Mouse (Mus musculus) midbrain, embryonic 14.5 days (tissue): ENCODE measurements at regions not wholly inside any gene's neighbourhood (a gene's known extent, or its start where the extent isn't known, plus 50 kb on each side); places are given as distances from the start of the nearest gene placed in this dataset.

ENCODE experiments used
- ATAC-seq: fragments of 200-750 bp; cut with Nextera tagmentation; 2 replicates; pipeline ENCODE4 v1.8.0; 2017; ENCODE audit warnings: moderate number of reproducible peaks, moderate library complexity; ENCODE audit not compliant: low FRiP score, low TSS enrichment
- DNase-seq: peaks from one replicate; pipeline ENCODE4 v3.0.0-alpha.2; 2015
- H3K27ac ChIP-seq: fragments of 300-500 bp; sonication (generic); replicated peaks from 2 replicates; pipeline ENCODE4 v1.5.1; 2014; ENCODE audit warnings: mild to moderate bottlenecking, low read depth, low read length, moderate library complexity
- H3K27me3 ChIP-seq: fragments of 300-500 bp; sonication (generic); 2 replicates; pipeline ENCODE4 v1.6.1; 2014; ENCODE audit warnings: low read length, control low read depth, mixed read lengths; ENCODE audit not compliant: control insufficient read depth, insufficient read depth
- H3K36me3 ChIP-seq: fragments of 300-500 bp; sonication (generic); 2 replicates; pipeline ENCODE4 v1.6.1; 2014; ENCODE audit warnings: low read length, control low read depth; ENCODE audit not compliant: control insufficient read depth, insufficient read depth
- H3K4me1 ChIP-seq: fragments of 300-500 bp; sonication (generic); 2 replicates; pipeline ENCODE4 v1.6.1; 2014; ENCODE audit warnings: mild to moderate bottlenecking, antibody characterized with exemption, low read length, control low read depth; ENCODE audit not compliant: control insufficient read depth, insufficient read depth
- H3K4me2 ChIP-seq: fragments of 300-500 bp; sonication (generic); 2 replicates; pipeline ENCODE4 v1.6.1; 2014; ENCODE audit warnings: mild to moderate bottlenecking, low read length, moderate library complexity
- H3K4me3 ChIP-seq: fragments of 300-500 bp; sonication (generic); replicated peaks from 2 replicates; pipeline ENCODE4 v1.5.1; 2014; ENCODE audit warnings: low read depth, low read length
- H3K9ac ChIP-seq: fragments of 300-500 bp; sonication (generic); replicated peaks from 2 replicates; pipeline ENCODE4 v1.6.1; 2014; ENCODE audit warnings: mild to moderate bottlenecking, low read length, moderate library complexity
- H3K9me3 ChIP-seq: fragments of 300-500 bp; sonication (generic); 2 replicates; pipeline ENCODE4 v1.6.1; 2016; ENCODE audit warnings: low read length, control low read depth, mixed read lengths; ENCODE audit not compliant: control insufficient read depth
- WGBS: fragments of 180-500 bp; shearing (Covaris S2); extraction: QIAGEN DNeasy Blood & Tissue Kit; methylation state at CpG from one replicate; pipeline ENCODE4 v1.1.7; 2014; 5-methylcytosine and 5-hydroxymethylcytosine counted together

DNA sequence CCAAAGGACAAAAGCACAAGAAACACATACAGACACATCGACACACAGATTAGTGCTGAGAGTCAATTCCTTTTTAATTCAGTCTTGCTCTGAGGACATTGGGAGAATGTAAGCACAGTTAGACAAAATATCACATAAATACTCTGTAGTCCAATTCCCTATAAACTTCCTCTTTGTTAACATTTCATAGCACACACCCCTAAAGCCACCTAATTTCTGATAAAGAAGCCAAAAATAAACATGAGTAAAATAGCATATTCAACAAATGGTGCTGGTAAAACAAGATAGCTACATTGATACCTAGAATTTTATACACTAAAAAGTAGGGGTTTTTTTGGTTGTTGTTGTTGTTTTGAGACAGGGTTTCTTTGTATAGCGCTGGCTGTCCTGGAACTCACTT, 356.6 kb downstream of the Smarca1 start:
- Histone ChIP-seq H3K9me3 (no peaks in the 10 kb centered on the region), H3K27ac (no peak overlapping the region), H3K4me3 (no peak overlapping the region), H3K4me2 (no peak overlapping the region), H3K27me3 (no peaks in the 10 kb centered on the region), H3K4me1 (no peaks in the 10 kb centered on the region), H3K36me3 (no peaks in the 10 kb centered on the region), H3K9ac (no peak overlapping the region)
- WGBS = 77% methylated on average over 2 of the region's 2 CpGs
- no peak for DNase-seq
- no peak for ATAC-seq

DNA sequence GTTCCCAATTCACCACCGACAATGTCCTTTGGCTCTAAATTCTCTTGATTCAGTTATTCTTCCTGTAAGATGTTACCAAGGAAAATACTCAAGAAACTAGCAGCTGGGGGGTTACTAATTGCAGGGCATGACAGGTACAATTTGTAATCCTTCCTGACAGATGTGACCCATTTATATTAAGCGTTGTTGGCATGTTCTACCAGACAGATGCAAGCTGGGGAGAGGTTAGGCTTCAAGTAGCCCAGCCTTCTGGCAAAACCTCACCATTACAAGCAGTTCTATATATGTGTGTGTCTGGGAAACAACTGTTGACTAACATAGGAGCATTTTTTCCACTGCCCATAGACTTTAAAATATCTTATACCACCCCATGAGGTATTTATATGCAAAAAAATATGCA, 397.7 kb downstream of the Smarca1 start:
- Histone ChIP-seq H3K27ac (no peak overlapping the region), H3K36me3 (no peaks in the 10 kb centered on the region), H3K4me3 (no peak overlapping the region), H3K27me3 (no peaks in the 10 kb centered on the region), H3K9ac (no peak overlapping the region), H3K9me3 (no peaks in the 10 kb centered on the region), H3K4me2 (no peak overlapping the region), H3K4me1 (no peaks in the 10 kb centered on the region)
- 34% methylated on average over 2 of the region's 2 CpGs for WGBS
- DNase-seq = peak; percentile 6
- no peak for ATAC-seq

DNA sequence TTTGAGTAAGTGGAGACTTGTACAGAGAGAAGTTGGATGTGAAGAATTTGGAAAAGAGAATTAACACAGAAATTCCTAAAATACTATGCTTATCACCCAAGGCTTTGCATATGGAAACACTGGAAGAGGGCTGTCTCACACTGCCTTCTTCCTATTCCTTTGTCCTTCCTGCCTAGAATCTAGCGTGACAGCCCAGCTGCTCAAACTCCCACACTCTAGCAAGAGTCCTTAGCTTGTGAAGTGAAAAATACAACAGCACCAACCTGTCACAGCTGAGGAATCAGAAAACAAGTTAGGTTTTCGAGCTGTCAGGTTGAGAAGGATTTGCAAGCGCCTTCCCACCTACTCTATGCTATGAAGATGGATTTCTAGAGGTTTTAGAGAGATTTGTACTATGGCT, 410.0 kb downstream of the Smarca1 start:
- H3K4me2 ChIP-seq = no peak overlapping the region
- no peak overlapping the region for H3K9ac ChIP-seq
- no peaks in the 10 kb centered on the region for H3K9me3 ChIP-seq
- H3K4me3 ChIP-seq = no peak overlapping the region
- H3K36me3 ChIP-seq = no peaks in the 10 kb centered on the region
- no peak for ATAC-seq
- DNase-seq = no peak
- WGBS = 52% methylated on average over 3 of the region's 3 CpGs
- H3K27me3 ChIP-seq = no peaks in the 10 kb centered on the region
- no peaks in the 10 kb centered on the region for H3K4me1 ChIP-seq
- no peak overlapping the region for H3K27ac ChIP-seq

DNA sequence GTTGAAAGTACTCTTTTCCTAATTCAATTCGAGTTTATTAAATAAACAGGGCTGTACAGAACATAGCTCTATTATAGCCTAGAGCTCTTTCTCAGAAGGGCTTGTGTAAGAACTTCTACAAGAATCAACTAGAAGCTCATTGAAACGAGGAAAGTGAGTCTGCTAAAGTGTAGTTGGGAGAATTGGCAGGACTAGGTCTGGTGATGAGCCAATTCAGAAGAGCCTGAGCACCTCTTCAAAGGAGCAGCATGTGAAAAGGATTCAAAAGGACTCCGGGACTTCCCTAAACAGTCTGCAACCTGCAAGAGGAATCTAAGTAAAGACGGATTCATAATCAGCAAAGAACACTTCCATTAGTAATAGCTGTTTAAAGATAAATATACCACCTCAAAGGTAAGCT, 414.5 kb downstream of the Smarca1 start:
- Histone ChIP-seq H3K4me3 (no peak overlapping the region), H3K9ac (no peak overlapping the region), H3K36me3 (no peaks in the 10 kb centered on the region), H3K9me3 (no peaks in the 10 kb centered on the region), H3K27ac (no peak overlapping the region), H3K4me2 (no peak overlapping the region), H3K4me1 (no peaks in the 10 kb centered on the region), H3K27me3 (no peaks in the 10 kb centered on the region)
- ATAC-seq (no peak), DNase-seq (no peak)
- WGBS = 64% methylated on average over 4 of the region's 4 CpGs

DNA sequence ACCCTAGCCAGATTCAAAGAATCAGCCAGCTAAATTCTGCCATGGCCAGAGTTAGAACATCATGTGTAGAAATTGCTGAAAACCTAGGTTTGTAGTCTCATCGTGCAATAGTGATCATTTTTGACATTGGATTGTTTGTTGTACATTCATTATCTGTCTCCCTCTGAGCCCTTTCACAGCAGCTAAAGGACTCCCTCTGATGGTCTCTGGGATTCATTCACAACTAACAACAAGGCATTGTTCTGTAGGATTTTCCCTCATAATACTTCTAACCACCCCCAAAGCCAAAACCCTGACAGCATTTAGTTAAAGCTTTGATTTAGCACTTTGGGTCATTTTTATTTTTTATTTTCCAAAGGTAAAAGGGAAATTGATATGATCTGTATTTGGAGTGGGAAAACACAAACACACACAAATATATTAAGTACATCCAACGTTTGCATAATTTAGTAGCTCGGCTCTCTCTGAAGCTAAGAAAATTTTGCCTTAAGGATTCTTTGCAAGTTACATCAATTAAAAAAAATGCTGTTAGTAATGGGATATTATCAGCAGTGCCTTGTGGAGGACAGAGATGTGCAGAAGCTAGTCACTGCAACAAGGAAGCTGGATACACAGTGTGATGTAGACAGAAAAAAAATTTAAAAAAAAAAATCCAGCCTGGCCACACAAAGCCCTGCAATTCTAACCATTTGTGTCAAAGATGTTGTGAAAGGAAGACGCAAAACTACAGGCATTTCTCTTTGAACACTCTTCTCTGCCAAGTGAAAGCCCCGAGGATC, 425.9 kb downstream of the Smarca1 start:
- 25% methylated on average over 5 of the region's 5 CpGs for WGBS
- H3K9me3 ChIP-seq = no peaks in the 10 kb centered on the region
- no peaks in the 10 kb centered on the region for H3K4me1 ChIP-seq
- DNase-seq (peak; percentile 59), ATAC-seq (peak; percentile 50; the same call in 1 of the 2 replicates)
- no peak overlapping the region for H3K4me2 ChIP-seq
- no peaks in the 10 kb centered on the region for H3K27me3 ChIP-seq
- H3K27ac ChIP-seq = peak overlapping the region; percentile 70
- H3K9ac ChIP-seq = no peak overlapping the region
- no peaks in the 10 kb centered on the region for H3K36me3 ChIP-seq
- no peak overlapping the region for H3K4me3 ChIP-seq

DNA sequence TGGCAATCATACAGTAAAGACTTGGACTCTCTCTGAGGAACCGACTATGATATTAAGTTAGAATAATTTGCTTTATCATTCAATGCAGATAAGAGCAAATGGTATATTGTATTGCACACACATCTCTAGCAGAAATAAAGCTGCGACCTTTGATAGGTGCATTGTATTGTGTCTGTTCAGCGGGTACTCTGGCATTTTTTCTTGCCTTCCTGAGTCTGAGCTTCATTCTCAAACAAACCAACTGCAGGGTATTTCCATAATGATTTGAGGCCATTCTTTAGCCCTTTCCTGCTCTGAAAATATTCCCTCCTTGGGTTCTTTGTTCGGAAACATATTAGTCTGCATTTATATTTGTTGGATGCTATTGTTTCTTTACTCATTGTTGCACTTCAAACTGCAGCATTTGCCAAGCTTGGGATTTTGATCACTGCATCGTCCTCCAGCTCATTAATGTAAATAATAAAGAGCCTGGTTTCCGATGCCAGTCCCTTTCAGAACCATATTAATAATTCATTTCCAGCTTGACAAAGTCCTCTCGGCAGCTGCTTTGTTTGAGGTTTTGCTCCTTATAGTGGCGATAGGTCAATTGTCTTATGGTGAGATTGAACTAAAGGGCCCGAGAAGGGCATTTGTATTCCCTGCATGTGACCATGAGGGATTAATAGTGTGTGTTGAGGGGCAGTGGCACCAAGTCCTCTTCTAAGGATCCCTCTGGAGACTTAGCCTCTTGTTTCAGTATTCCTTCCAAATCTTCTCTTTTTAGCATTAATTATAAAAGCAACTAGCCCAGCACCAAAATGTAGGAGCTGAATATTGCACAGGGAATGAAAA, 430.9 kb downstream of the Smarca1 start:
- Histone ChIP-seq H3K4me1 (no peaks in the 10 kb centered on the region), H3K36me3 (no peaks in the 10 kb centered on the region), H3K4me3 (no peak overlapping the region), H3K27me3 (no peaks in the 10 kb centered on the region), H3K9me3 (no peaks in the 10 kb centered on the region), H3K27ac (peak overlapping the region; percentile 77), H3K4me2 (no peak overlapping the region), H3K9ac (no peak overlapping the region)
- DNase-seq = peak; percentile 44
- WGBS = 28% methylated on average over 9 of the region's 9 CpGs
- ATAC-seq = peak; percentile 40; the same call in 1 of the 2 replicates
